ENCODE assay signal across 21 mouse cellular contexts in genomic region chr2:49405954-49406353, GRCm38 (mm10).
"Had no signal": no experiment of that assay in that cellular context is flagged by ENCODE, and none has a peak within 500 bp of the region (broad histone marks: within the 10 kb centered on the region; RNA-seq: fewer than 3 reads in every experiment).

No protein-coding gene starts in this region.

- ATAC-seq: liver, embryonic 12.5 days; midbrain, embryonic 16.5 days had no signal

- H3K4me2 ChIP-seq: limb, embryonic 13.5 days; liver, embryonic 12.5 days; liver, embryonic 15.5 days; lung, embryonic 15.5 days; midbrain, embryonic 11.5 days had no signal

- H3K9ac ChIP-seq: limb, embryonic 13.5 days; liver, embryonic 12.5 days; liver, embryonic 15.5 days; lung, embryonic 15.5 days had no signal

- H3K9me3 ChIP-seq: limb, embryonic 10.5 days; limb, embryonic 13.5 days; liver, embryonic 12.5 days; liver, embryonic 15.5 days; lung, embryonic 15.5 days had no signal

- H3K36me3 ChIP-seq: limb, embryonic 10.5 days; limb, embryonic 13.5 days; liver, embryonic 12.5 days; liver, embryonic 15.5 days; lung, embryonic 15.5 days had no signal

- H3K27me3 ChIP-seq: limb, embryonic 13.5 days; liver, embryonic 12.5 days; liver, embryonic 15.5 days; lung, embryonic 15.5 days; megakaryocyte, embryonic 14.5 days had no signal

- DNase-seq: kidney, adult 18-20 months; kidney, adult 9 months; kidney, postnatal 14 days; kidney, postnatal 4 days; liver; lung, adult 18-20 months; lung, postnatal 10 days; lung, postnatal 36 days; right cerebral cortex, postnatal 14 days; right cerebral cortex, postnatal 4 days; thymus, adult 2 months; thymus, postnatal 14 days had no signal

- H3K4me1 ChIP-seq: limb, embryonic 13.5 days; liver, embryonic 12.5 days; liver, embryonic 15.5 days; lung, embryonic 15.5 days; megakaryocyte, embryonic 14.5 days had no signal

- H3K4me3 ChIP-seq: limb, embryonic 10.5 days; limb, embryonic 13.5 days; liver, embryonic 12.5 days; liver, embryonic 15.5 days; lung, embryonic 15.5 days; megakaryocyte, embryonic 14.5 days had no signal

- H3K27ac ChIP-seq: limb, embryonic 10.5 days; limb, embryonic 13.5 days; liver, embryonic 12.5 days; liver, embryonic 15.5 days; lung, embryonic 15.5 days; stomach, postnatal 0 days had no signal
